Mouse (Mus musculus): ENCODE data around the gene Cracr2a. TPM values are rescaled to one million over a fixed set of nuclear protein-coding genes. Genes with fewer than 3 reads are reported as not detected.

Gene Cracr2a
- total RNA-seq, 4 experiments from 2014 or later, result 0.10 to 0.38 (median 0.22) TPM

- no peak for DNase-seq (ENCODE audit: low spot score in 2 of 2)
These were observed 131.2 kb downstream of the Cracr2a start for GRCm38 (mm10) chr6:127692298-127692697.

- DNase-seq (ENCODE audit: low spot score in 2 of 2), result no peak
These were observed 132.5 kb downstream of the Cracr2a start for GRCm38 (mm10) chr6:127693681-127694080.

DNA sequence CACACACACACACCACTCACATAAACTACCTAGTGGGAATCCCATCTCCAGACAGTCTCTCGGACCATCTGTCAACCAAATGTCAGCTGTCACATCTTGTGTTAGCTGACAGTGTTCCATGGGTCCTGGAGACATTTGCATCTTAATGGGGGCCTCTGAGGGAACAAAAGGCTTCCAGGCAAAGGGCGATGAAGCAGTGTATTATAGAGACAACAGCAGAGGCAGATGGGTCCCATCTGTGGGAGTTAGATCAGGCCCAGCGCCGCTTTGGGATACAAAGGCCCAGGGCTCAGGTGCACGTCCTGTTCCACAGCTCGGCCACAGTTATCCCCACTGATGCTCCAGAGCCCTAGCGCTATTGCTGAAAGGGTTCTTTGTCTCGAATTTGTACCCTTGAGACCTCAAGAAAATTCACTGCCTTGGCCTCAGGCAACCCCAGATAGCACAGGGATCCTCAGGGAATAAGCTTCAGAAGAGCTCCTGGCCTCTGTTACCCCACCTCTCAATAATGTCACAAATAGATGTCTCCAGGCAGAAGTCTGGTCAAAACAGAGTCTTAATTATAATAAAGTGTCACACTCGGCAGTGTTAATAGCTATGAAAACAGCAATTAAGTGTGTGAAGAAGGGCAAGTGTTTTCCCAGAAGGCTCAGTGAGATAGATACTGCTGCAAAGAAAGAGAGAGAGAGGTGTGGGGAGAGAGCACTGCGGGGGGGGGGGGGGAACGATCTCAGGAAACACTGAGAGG lies 140.1 kb downstream of the Cracr2a start:
- no peak for DNase-seq (ENCODE audit: low spot score in 2 of 2)

- no peak for DNase-seq (ENCODE audit: low spot score in 2 of 2)
These were observed 147.1 kb downstream of the Cracr2a start for GRCm38 (mm10) chr6:127708218-127708628.

DNA sequence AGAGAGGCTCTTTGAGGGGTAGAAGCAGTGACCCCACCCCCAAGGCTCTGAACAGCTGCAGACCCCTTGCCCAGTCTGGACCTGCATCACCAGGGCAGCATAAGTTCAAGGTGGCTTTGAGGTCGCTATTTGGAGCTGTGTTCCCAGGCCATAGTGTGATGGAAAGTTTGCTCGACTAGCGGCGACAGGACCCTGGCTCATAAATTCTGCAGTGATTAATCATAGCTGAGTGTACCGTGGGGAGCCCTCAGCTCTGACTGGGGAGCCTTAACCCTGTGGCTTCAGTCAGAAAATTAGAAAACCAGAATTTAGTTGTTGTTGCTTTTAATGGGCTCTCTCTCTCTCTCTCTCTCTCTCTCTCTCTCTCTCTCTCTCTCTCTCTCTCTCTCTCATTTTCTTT lies 153.8 kb downstream of the Cracr2a start:
- DNase-seq (ENCODE audit: low spot score in 2 of 2), result no peak

- no peak for DNase-seq (ENCODE audit: low spot score in 2 of 2)
These were observed 154.3 kb downstream of the Cracr2a start for GRCm38 (mm10) chr6:127715428-127715827.

DNA sequence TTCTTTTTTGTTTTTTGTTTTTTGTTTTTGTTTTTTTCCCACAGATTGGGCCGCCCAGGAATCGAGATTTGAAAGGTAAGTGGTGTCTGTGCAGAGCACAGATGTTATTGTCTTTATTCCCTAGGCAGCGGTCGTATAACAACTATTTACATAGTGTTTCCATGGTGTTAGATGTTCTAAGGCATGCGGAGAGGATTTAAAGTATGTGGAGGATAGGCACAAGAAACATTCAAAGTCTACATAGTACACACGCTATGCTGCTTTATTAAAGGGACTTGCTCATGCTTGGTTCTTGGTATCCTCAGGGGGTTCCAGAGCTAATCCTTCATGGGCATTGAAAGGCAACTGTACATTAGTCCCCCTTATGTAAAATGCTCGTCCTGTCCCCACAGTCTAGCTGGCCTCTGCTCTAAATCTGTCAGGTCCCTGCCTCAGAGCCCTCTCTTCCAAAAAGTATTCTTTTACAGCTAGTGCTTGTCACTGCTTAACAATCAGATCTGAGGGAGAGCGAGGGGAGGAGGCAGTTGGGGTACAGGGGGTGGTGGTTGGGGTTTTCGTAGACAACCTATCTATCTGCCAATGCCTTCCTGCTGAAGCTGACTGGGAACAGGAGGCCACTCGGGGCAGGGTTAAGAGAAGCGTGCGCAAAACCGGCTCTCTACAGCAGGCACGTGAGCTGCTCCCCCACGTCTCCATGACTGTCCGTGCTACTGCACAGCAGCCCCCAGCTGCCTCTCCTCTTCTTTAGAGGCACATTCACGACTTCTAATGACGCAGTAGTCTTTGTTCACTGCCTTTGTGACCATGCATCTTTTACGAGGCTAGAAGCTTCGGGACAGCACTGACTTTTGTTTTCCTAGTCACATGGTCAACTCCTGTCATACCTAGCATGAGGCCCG lies 156.3 kb downstream of the Cracr2a start:
- DNase-seq (ENCODE audit: low spot score in 2 of 2), result no peak

DNA sequence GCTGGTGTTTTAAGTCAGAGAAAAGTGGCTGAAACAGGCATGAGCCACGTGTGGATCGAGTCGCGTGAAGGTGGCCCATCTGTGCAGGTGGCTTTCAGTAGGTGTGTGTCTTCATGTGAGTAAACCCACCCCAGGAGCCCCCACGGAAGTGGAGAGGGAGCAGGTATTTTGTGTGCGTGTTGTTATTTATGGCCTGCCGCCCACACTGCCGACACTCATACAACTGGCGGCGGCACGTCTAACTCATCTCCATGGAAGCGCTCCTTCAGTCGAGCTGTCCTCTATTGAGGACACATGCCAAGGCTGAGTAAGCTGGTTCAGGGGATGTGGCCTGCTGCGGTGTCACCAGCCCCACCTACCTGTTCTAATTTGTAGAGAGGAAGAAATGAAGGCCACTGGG lies 158.7 kb downstream of the Cracr2a start:
- DNase-seq (ENCODE audit: low spot score in 2 of 2), result no peak

DNA sequence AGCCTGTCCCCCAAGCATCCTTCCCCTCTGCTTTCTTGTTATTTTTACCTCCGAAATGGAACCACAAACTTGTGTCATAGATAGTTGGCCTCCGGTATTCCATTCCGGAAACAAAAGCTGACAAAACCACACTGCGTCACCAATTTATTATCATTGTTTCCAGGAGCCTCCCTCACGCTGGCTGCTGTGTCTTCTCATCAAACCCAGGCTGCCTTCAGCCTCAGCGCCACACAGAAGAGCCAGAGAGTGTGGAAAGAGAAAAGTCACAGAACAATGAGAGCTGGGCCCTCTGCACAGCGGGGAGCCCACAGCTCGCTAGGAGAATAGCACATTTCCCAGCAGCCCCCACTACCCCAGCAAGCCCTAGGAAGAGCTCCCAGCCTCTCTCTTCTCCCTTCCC lies 162.0 kb downstream of the Cracr2a start:
- no peak for DNase-seq (ENCODE audit: low spot score in 2 of 2)

Other genes with a start within 250 kb of the Cracr2a start
- gene Parp11, start 114.5 kb upstream of the Cracr2a start, total RNA-seq (2022), result 1 to 10 TPM; 2.9 to 4.0 (median 3.9) TPM
- not detected for gene Prmt8, start 208.1 kb downstream of the Cracr2a start, total RNA-seq (2022)